Mouse (Mus musculus): Measurements from ENCODE around the gene Spdye4c. TPM values are rescaled to one million over a fixed set of nuclear protein-coding genes. Genes with fewer than 3 reads are reported as not detected.

Spdye4c gene
- polyA plus RNA-seq, 1 experiment from 2014 or later, result not detected

GRCm38 (mm10) chr2:128564195-128564594, 26.8 kb upstream of the Spdye4c start:
- Histone ChIP-seq H3K27ac (no peak overlapping the region), H3K4me3 (no peak overlapping the region), H3K4me2 (no peak overlapping the region), H3K9ac (no peak overlapping the region), H3K4me1 (peaks cover 16% of the 10 kb centered on the region; the same call in 1 of the 2 replicates), H3K9me3 (no peaks in the 10 kb centered on the region), H3K36me3 (no peaks in the 10 kb centered on the region), H3K27me3 (no peaks in the 10 kb centered on the region)
- WGBS, result 88% methylated on average over 3 of the region's 3 CpGs
- no peak for ATAC-seq (ENCODE audit: insufficient number of reproducible peaks, insufficient read depth, low FRiP score, low TSS enrichment, low read depth)

GRCm38 (mm10) chr2:128565904-128566303, 25.1 kb upstream of the Spdye4c start:
- WGBS, result 48% methylated on average over 8 of the region's 8 CpGs
- H3K27me3 ChIP-seq, result no peaks in the 10 kb centered on the region
- H3K27ac ChIP-seq, result no peak overlapping the region
- H3K36me3 ChIP-seq, result no peaks in the 10 kb centered on the region
- no peak for ATAC-seq (ENCODE audit: insufficient number of reproducible peaks, insufficient read depth, low FRiP score, low TSS enrichment, low read depth)
- no peaks in the 10 kb centered on the region for H3K9me3 ChIP-seq
- H3K9ac ChIP-seq, result no peak overlapping the region
- H3K4me1 ChIP-seq, result peaks cover 16% of the 10 kb centered on the region; the same call in 1 of the 2 replicates
- no peak overlapping the region for H3K4me3 ChIP-seq
- no peak overlapping the region for H3K4me2 ChIP-seq

DNA sequence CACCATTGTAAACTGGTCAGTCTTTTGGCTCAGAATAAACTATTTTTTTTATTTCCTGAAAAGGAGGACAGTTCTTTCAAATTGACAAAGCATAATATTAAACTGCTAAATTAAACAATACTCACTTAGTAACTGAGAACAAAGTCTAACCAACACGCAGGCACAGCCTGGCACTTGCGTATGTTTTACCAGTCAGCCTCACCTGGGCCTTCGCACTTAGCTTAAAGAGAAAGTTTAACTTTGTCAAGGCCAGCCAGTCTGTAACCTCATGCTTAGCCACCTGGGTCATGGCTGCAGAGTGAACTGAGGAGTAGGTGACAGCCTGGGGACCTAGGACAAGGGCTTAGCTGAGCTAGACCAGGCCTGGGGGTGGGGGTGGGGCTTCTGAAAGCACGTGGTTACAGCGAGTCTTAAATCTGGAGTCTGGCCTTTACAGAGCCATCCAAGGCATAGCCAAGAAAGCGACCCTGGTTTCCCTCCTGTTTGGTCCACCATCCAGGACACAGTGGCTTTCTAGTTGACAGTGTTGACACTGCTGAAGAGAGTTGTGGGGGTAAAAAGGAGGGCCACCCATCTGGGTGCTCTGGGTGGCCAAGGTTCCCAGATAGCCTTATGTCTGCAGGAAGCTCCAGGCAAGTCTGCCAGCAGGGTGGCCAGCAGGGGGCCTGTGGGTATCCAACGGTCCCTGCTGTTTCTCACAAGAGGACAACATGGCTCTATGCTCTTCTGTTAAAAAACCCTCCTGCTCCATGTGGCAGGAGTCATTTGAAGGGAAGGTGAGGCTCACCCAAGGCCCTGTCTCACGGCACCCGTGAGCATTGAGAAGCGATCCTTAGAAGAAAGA, 24.5 kb upstream of the Spdye4c start:
- Histone ChIP-seq H3K4me2 (no peak overlapping the region), H3K4me1 (peaks cover 16% of the 10 kb centered on the region; the same call in 1 of the 2 replicates), H3K27me3 (no peaks in the 10 kb centered on the region), H3K36me3 (no peaks in the 10 kb centered on the region), H3K9me3 (no peaks in the 10 kb centered on the region), H3K9ac (no peak overlapping the region), H3K4me3 (no peak overlapping the region), H3K27ac (no peak overlapping the region)
- 70% methylated on average over 10 of the region's 10 CpGs for WGBS
- ATAC-seq (ENCODE audit: insufficient number of reproducible peaks, insufficient read depth, low FRiP score, low TSS enrichment, low read depth), result no peak

DNA sequence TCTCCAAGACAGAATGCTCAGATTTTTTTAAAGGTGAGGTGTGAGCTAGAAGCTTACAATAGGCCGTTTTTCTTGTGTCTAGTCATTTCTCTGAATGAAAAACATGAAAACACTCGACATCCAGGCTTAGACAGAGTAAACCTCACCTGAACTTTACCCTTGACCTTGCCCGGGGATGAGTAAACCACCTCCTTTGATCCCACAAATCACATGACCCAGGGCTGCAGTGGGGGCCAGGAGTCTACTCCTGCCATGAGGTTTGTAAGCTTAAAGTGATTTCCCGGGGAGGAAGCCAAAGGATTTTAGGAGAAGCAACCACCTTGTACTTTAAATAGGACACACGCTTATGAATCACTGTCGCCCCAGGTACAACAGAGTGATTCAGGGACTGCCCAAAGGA, 23.0 kb upstream of the Spdye4c start:
- no peak for ATAC-seq (ENCODE audit: insufficient number of reproducible peaks, insufficient read depth, low FRiP score, low TSS enrichment, low read depth)
- Histone ChIP-seq H3K4me2 (no peak overlapping the region), H3K4me3 (no peak overlapping the region), H3K9ac (no peak overlapping the region), H3K4me1 (peaks cover 16% of the 10 kb centered on the region; the same call in 1 of the 2 replicates), H3K36me3 (no peaks in the 10 kb centered on the region), H3K9me3 (no peaks in the 10 kb centered on the region), H3K27ac (no peak overlapping the region), H3K27me3 (no peaks in the 10 kb centered on the region)
- 59% methylated on average over 6 of the region's 6 CpGs for WGBS

DNA sequence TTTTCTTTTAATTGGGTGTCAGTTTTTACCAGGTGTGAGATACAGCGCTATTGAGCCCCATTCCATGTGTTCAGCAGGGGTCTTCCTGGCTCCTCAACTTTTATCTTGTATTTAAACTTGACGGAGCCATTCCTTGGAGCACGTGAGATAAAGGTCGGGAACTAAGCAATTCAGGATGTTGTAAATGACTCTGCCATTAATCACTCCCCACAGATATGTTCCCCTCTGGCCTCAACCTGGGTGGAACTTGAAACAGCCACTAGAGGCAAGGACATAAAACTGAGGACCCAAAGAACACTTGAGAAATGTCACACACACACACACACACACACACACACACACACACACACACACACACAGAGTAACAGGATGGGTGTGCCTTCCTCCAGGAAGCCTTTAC, 22.5 kb upstream of the Spdye4c start:
- no peaks in the 10 kb centered on the region for H3K9me3 ChIP-seq
- no peak overlapping the region for H3K4me2 ChIP-seq
- peaks cover 16% of the 10 kb centered on the region; the same call in 1 of the 2 replicates for H3K4me1 ChIP-seq
- no peak overlapping the region for H3K9ac ChIP-seq
- no peak overlapping the region for H3K27ac ChIP-seq
- no peaks in the 10 kb centered on the region for H3K27me3 ChIP-seq
- no peak for ATAC-seq (ENCODE audit: insufficient number of reproducible peaks, insufficient read depth, low FRiP score, low TSS enrichment, low read depth)
- H3K4me3 ChIP-seq, result no peak overlapping the region
- no peaks in the 10 kb centered on the region for H3K36me3 ChIP-seq
- 71% methylated on average over 4 of the region's 4 CpGs for WGBS

DNA sequence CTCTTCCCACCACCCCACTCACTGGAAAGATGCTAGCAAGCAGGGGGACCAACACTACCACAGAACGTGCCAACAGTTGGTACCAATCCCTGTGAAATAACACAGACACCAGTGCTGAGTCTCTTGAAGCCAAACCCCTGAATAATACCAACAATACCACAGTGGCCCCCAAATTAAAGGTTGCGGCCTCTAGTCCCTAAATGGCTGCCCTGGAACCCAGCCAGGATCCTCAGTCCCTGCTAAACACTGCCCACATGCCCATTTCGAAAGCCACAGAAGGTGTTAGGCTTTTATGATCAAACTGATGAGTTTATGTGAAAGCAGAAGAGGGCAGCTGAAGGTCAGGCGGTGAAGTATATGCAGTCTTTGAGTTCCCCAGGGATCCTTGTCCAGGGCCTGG, 20.0 kb upstream of the Spdye4c start:
- Histone ChIP-seq H3K4me1 (0 out of 2 replicates have a peak, but pooled peaks cover 5% of the 10 kb centered on the region), H3K27me3 (no peaks in the 10 kb centered on the region), H3K9ac (no peak overlapping the region), H3K4me2 (no peak overlapping the region), H3K9me3 (no peaks in the 10 kb centered on the region), H3K27ac (no peak overlapping the region), H3K4me3 (no peak overlapping the region), H3K36me3 (no peaks in the 10 kb centered on the region)
- 88% methylated on average over 4 of the region's 4 CpGs for WGBS
- ATAC-seq (ENCODE audit: insufficient number of reproducible peaks, insufficient read depth, low FRiP score, low TSS enrichment, low read depth), result no peak

DNA sequence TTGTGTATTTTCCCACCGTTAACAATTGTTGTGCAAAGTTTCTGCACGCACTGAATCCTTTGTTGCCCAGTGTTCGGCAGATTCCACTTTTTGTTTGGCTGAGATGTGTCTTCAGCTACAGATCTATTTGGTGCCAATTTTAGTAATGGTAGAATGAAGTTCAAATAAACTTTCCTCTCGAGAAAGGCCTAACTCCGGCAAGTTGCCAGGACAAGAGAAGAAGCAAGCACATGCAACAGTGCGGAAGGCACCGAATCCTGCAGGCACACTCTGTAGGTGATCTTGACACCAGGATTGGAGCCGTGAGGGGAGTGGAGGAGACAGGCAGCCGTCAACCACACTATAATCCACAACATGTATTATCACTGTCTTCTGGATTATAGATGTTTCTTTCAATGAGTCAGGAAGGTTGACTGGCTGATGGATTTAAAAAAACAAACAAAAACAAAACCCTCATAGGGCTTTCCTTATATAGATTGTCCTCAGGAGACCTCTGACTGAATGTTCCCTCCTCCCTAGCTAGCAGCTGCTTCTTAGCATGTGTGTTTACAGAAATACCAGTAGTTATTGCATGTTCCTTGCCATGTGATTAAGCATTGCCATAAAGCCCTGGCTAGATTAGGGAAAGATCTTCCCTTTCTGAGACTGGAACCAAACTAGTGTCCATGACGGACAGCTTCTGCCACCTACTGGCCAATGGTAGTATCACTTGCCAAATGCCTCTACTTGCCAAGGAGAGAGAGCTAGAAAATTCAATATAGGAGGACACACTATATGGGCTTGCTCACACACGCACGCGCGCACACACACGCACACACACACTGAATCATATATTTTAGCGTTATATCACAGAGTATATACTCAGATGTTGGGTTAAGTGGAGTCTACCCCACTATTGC, 18.0 kb upstream of the Spdye4c start:
- no peak for ATAC-seq (ENCODE audit: insufficient number of reproducible peaks, insufficient read depth, low FRiP score, low TSS enrichment, low read depth)
- Histone ChIP-seq H3K9me3 (no peaks in the 10 kb centered on the region), H3K9ac (no peak overlapping the region), H3K4me1 (no peaks in the 10 kb centered on the region), H3K4me3 (no peak overlapping the region), H3K27ac (no peak overlapping the region), H3K27me3 (no peaks in the 10 kb centered on the region), H3K36me3 (no peaks in the 10 kb centered on the region), H3K4me2 (no peak overlapping the region)
- 47% methylated on average over 16 of the region's 16 CpGs for WGBS

DNA sequence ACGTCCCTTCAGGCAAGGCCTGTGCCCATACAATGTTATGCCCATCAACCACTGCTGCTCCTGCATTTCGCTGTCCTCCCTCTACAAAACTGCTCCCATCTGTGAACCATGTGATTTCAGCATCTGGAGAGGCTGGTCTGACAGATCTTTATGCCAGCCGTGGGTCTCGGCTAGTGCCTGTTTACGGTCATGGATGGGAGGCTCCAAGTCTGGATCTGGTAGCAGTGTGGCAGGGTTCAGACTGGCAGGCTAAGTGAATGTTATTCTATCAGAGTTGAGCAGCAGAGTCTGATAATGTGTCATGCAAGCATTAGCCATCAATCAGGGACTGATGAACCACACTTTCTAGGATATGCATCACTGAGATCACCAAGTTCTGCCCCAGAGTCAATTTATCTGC, 8.1 kb upstream of the Spdye4c start:
- no peak overlapping the region for H3K9ac ChIP-seq
- no peaks in the 10 kb centered on the region for H3K36me3 ChIP-seq
- no peaks in the 10 kb centered on the region for H3K27me3 ChIP-seq
- ATAC-seq (ENCODE audit: insufficient number of reproducible peaks, insufficient read depth, low FRiP score, low TSS enrichment, low read depth), result no peak
- no peak overlapping the region for H3K27ac ChIP-seq
- H3K4me2 ChIP-seq, result no peak overlapping the region
- H3K4me1 ChIP-seq, result no peaks in the 10 kb centered on the region; the same call in 1 of the 2 replicates
- 45% methylated on average over 5 of the region's 5 CpGs for WGBS
- no peaks in the 10 kb centered on the region for H3K9me3 ChIP-seq
- no peak overlapping the region for H3K4me3 ChIP-seq

DNA sequence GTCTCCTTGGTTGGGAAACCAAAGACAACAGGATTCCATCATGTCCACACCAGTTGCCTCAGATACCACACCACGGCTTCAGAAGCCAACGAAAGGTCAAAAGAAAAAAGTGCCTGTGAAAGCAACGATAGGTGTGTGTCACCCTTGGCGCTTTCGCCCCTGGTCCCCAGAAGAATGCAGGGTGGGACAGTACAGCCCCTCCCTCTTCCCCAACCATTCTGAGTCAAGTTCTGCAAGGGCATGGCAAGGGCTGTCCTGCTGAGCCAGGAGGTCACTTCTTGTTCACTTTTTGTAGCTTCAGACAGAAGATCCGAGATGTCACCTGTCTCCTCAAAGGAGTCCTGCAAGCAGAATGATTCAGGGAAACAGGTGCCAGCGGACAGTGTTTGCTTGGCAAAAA, 1.3 kb downstream of the Spdye4c start:
- Histone ChIP-seq H3K27me3 (no peaks in the 10 kb centered on the region), H3K27ac (no peak overlapping the region), H3K9me3 (no peaks in the 10 kb centered on the region), H3K4me1 (no peaks in the 10 kb centered on the region), H3K4me2 (no peak overlapping the region), H3K4me3 (no peak overlapping the region), H3K36me3 (no peaks in the 10 kb centered on the region), H3K9ac (no peak overlapping the region)
- 89% methylated on average over 7 of the region's 7 CpGs for WGBS
- no peak for ATAC-seq (ENCODE audit: insufficient number of reproducible peaks, insufficient read depth, low FRiP score, low TSS enrichment, low read depth)

GRCm38 (mm10) chr2:128601534-128601933, 10.5 kb downstream of the Spdye4c start:
- Histone ChIP-seq H3K4me1 (no peaks in the 10 kb centered on the region), H3K36me3 (no peaks in the 10 kb centered on the region), H3K9ac (no peak overlapping the region), H3K4me3 (no peak overlapping the region), H3K9me3 (no peaks in the 10 kb centered on the region), H3K27ac (no peak overlapping the region), H3K27me3 (no peaks in the 10 kb centered on the region), H3K4me2 (no peak overlapping the region)
- 37% methylated on average over 2 of the region's 2 CpGs for WGBS
- no peak for ATAC-seq (ENCODE audit: insufficient number of reproducible peaks, insufficient read depth, low FRiP score, low TSS enrichment, low read depth)

- peaks cover 48% of the 10 kb centered on the region for H3K36me3 ChIP-seq
- no peak overlapping the region for H3K4me2 ChIP-seq
- 76% methylated on average over 5 of the region's 5 CpGs for WGBS
- no peak overlapping the region for H3K9ac ChIP-seq
- H3K27ac ChIP-seq, result no peak overlapping the region
- ATAC-seq (ENCODE audit: insufficient number of reproducible peaks, insufficient read depth, low FRiP score, low TSS enrichment, low read depth), result no peak
- no peaks in the 10 kb centered on the region for H3K9me3 ChIP-seq
- no peak overlapping the region for H3K4me3 ChIP-seq
- H3K27me3 ChIP-seq, result no peaks in the 10 kb centered on the region
- H3K4me1 ChIP-seq, result no peaks in the 10 kb centered on the region
Observed at GRCm38 (mm10) chr2:128609286-128609685, 18.3 kb downstream of the Spdye4c start.
